Mouse (Mus musculus): ENCODE results near the gene Rnf6.
"Not testable (repeated sequence)": the region's sequence is repeated elsewhere in the genome, so short reads cannot be mapped to it uniquely, and the experiment has no call there.

Gene Rnf6

DNA sequence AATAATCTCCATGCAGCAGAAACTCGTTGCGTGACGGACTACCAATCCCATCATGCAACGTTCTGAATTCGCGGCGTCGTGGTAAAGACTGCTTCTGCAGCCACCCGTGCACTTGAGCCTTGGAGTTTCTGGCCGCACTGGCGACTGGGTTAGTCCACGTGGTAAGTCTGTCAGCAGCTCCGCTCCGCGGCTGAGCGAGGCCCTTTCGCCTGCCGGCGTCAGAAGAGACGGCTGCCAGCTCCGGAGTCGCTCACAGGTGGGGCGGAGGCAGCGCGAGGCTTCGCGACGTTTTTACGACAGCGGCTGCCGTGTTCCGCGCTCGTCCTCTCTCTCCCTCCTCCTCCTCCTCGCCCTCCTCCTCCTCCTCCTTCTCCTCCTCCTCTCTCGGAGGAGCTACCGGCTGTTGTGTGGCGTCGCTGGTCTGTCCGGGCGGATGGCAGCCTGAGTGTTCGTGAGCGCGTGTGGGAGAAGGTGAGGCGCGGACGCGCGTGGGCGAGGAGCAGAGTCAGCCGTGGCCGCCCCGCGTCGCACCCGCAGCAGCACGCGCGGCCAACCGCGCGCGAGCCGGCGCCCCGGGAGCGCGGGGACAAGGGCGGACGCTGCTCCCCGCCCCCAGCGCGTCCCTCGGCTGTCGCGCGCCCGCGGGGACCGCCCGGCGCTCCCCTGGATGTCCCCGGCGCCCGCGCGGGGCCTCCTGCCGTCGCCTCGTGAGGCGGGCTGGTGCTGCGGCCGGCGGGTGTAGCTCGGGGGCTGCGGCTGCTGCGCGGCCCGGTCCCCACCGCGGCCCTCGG is 9.7 kb upstream of the Rnf6 start, which contains the start of gene Cdk8:
Gene Cdk8, plus strand, starts transcription at position 367 of the 791 bp plus-strand sequence.
- DNase-seq (ENCODE audit: low read depth, low spot score), result peak; percentile 96

DNA sequence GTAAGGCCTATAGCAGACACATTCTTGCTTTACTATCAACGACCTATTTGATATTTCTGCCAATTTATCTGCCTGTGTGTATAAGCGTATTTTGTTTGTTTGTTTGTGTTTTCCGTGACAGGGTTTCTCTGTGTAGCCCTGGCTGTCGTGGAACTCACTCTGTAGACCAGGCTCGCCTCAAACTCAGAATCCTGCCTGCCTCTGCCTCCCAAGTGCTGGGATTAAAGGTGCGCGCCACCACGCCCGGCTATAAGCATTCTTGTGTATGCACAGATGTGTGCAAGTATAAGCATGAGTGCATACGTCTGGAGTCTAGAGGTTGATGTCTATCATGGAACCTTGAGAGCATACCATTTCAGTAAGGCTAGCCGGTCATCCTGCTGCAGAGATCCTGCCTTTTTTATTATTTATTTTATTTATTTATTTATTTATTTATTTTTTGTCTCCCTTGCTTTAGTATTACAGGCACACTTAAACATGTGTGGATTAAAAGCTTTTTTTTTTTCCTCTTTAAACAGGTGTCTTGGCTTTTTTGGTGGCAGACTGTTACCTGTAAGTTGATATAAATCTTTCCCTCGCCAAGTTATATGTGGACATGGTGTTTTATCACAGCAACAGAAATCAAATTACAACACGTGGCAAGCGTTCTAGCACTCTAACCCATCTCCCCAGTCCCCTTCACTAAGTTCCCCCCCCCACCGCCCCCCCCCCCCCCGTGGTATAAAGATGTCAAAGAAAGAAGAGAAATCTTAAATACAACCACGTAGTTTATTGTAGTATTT is 8.7 kb upstream of the Rnf6 start:
- no peak for DNase-seq (ENCODE audit: low read depth, low spot score)

DNA sequence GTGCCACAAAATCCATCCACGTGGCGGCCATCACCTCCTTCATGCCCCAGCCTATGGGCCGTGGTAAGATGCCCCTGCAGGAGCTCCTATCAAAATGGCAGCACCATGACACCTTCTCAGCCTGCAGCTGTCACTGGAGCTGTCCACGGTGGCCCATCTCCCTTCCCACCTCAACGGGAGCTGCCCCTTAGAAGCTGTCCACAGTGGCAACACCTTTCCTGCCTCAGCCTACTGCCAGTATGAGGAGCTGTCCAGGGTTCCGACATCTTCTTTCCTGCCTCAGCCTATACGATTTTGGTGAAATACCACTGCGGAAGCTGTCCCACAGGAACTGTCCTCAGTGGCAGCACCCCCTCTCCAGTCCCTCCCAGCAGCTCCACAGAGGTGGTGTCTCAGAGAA is 6.1 kb upstream of the Rnf6 start:
- no peak for DNase-seq (ENCODE audit: low read depth, low spot score)

DNA sequence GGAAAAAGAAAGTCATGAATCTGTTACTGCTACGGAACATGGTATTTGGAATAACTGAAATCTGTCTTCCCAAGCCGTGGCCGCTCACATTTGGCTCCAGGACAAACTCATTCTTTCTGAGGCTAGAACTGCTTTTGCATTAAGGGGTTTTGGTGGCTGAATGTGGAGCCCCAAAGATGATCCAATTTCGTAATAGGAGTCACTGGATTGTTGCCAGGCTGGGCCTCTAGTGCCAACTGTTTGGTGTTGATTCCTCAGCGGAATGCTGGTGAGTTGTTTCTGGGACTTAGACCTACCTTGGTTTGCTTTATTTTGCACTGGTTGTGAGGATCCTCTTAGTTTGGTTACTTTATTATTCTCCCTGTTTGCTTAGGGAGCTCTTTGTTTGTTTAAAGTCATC is 2.4 kb upstream of the Rnf6 start:
- no peak for DNase-seq (ENCODE audit: low read depth, low spot score)

DNA sequence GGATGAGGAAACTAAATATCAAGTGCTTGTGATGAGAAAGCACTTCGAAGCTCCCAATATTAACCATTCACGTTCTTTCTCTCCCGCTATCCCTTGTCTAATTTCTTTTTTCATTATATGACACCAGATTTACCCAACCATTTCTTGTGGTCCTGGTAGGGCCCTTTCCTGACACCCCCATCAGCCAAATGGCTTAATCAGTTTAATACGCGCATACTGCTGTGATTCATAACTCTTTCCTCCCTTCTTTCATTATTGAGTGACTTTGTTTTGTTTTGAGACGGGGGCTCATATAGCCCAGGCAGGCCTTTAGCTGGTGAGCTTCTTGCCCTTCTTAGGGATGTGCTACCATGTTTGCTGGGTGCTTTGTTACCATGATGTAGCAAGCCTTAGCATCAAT is 367 bp upstream of the Rnf6 start:
- no peak for DNase-seq (ENCODE audit: low read depth, low spot score)

DNA sequence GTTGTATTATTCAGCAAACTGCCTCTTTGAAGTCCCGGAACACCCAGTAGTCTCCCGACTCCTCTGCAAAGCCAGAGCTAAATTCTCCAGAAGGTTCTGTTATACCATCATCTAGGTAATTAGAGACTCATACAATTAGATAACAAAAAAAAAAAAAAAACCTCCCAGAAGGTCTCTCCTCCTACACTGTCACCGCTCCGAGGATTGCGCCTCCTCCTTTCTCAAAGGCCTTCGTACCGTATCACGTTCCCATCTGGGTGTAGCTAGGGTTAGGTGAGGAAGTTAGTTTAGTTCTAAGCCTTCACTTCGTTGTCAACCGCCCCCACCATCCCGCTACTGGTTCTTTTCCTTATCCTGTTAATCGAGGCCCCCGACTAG is 865 bp downstream of the Rnf6 start:
- no peak for DNase-seq (ENCODE audit: low read depth, low spot score)

DNA sequence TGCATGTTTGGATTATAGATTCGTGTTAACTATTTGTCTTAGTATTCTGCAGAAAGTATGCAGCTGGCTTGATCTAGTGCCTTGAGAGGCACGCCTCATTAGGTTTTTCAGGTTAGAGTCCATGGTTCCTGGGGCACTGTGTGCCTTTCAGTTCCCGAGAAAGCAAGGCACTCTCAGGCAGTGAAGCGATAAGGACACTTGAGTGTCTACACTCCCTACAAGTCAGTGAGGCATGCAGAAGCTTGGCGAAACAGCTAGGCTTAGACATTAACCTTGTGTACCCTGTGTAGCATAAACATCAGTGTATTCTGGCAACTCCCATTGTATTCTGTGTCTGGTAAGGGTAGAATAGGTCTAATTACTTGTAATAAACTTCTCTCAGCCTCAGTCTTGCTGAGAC is 15.8 kb downstream of the Rnf6 start:
- DNase-seq (ENCODE audit: low read depth, low spot score), result no peak

DNA sequence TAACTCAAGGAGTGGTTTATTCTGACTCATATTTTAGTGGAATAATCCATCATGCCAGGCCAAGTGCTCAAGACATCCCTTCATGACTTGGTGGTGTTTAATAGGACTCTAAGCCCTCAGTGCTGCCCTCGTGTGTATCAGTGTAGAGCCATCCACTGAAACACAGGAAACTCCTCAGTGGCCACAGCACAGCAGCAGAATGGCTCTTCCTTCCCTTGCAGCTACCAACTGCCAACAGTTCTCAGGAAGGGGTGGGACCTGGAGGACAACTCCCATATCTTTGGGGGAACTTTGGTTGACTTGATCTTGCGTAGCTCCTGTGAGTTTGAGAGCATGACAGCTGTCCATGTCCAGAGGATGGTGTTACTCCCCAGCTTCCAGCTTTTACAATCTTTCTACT is 17.4 kb downstream of the Rnf6 start:
- DNase-seq (ENCODE audit: low read depth, low spot score), result no peak

DNA sequence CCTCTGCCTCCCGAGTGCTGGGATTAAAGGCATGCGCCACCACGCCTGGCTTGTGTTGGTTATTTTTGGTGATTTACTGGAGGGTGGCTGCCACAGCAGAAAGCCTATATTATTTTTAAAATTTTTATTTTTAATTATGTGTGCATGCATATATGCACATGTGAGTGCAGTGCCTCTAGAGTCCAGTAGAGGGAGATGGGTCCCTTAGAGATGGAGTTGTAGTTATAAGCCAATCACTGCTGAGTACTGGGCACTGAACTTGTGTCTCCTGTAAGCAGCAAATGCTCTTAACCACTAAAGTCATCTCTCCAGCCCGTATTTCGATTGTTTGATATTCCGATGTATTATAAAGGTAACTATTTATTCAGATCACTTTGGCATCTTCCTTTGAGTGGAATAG is 20.8 kb downstream of the Rnf6 start:
- DNase-seq (ENCODE audit: low read depth, low spot score), result no peak

DNA sequence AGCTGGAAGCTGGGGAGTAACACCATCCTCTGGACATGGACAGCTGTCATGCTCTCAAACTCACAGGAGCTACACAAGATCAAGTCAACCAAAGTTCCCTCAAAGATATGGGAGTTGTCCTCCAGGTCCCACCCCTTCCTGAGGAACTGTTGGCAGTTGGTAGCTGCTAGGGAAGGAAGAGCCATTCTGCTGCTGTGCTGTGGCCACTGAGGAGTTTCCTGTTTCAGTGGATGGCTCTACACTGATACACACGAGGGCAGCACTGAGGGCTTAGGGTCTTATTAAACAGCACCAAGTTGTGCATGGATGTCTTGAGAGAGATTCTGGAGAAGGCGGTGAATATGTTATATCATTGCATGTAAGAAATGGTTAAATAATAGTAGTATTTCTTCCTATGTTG is 21.8 kb downstream of the Rnf6 start:
- DNase-seq (ENCODE audit: low read depth, low spot score), result no peak

DNA sequence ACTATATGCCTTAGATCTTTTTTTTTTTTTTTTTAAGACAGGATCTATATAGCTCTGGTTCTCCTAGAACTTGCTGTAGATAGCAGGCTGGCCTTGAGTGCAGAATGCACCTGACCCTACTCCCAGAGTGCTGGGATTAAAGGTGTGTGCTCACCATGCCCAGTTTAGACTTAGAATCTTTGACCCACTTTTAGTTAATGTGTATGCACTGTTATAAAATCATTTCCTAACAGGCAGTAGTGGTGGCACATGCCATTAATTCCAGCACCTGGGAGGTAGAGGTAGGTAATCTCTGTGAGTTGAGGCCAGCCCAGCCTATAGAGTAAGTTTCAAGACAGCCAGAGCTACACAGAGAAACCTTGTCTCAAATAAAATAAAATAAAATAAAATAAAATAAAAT is 22.3 kb downstream of the Rnf6 start:
- DNase-seq (ENCODE audit: low read depth, low spot score), result no peak

DNA sequence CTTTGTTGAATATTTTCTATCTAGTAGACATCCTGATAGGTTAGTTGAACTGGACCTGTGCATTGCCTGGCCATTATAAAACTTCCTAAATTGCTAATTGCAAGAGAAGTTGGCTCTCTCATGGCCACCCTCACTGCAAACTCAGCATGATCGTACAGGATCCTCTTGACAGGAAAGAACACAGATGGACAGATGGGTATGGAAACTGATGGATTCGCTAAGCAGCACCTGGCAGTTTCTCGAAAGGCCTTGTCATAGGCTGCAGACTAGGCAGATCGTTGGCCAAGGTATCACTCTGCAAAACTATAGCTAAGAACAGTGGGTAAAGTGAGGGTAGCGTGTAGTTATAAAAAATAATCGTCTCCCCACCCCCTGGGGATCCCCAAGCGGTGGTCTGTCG is 28.0 kb downstream of the Rnf6 start:
- DNase-seq (ENCODE audit: low read depth, low spot score), result no peak

DNA sequence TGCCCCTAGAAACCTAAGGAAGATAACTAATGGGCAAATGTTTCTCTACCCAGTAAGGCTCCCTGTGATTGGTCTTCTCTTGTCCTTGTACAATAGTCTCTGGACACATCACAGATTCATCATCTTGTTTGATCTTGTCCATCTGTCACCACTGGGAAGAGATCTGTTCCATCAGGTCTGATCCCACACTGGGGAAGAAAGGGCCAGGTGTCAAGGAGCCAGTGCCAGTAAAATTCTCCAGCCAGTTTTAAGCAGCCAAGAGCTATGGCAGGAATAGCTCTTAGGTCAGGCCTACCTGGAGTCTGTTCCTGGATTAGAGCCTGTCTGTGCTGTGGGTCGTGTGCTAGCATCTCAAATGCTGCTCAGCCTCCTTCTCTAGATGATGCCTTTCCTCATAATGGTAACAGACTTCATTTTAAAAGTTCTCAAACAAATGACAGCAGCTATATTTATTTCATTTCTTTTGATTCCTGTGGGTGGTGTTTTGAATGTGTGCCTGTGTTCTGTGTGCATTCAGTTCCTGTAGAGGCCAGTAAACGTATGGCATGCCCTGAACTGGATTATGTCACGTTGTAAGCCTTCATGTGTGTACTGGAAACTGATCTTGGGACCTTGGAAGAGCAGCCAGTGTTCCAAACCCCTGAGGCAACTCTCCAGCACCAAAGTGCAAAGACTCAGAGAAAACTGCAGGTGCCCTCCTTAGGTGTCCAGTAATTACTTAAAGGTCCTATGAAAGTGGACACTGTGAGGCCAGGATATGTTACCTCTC is 30.7 kb downstream of the Rnf6 start:
- DNase-seq (ENCODE audit: low read depth, low spot score), result no peak

DNA sequence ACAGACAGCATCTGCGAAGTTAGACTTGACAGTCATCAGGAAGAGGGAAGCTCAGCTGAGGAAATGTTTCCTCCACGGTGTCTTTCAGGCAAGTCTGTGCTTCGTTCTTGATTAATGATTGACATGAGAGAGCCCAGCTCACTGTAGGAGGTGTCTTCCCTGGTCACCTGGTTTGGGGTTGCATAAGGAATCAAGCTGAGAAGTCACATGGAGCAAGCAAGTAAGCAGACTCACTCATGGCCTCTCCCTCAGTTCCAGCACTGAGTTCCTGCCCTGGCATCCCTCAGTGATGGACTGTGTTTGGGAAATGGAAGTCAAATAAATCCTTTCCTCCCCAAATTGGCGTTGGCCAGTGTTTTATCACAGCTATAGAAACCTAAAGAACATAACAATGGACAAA is 31.3 kb downstream of the Rnf6 start:
- DNase-seq (ENCODE audit: low read depth, low spot score), result no peak

DNA sequence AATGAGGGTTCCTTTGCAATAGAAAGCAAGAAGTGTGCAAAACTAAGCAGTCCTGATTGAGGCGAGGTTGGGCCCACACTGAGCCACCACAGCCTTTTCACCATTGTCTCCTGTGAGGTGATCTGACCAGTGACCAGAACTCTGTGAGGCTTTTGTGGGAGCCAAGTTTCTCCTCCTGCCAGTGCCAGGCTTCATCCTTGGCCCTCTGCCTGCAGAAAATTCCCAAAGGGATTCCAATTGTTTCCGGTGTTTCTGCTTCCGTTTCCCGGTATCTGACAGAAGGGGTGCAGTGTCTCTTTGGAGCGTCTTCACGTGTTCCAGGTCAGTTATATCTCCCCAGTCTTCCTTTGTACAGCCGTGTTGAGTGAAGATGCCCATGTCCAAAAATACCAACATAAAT is 32.6 kb downstream of the Rnf6 start:
- DNase-seq (ENCODE audit: low read depth, low spot score), result no peak

DNA sequence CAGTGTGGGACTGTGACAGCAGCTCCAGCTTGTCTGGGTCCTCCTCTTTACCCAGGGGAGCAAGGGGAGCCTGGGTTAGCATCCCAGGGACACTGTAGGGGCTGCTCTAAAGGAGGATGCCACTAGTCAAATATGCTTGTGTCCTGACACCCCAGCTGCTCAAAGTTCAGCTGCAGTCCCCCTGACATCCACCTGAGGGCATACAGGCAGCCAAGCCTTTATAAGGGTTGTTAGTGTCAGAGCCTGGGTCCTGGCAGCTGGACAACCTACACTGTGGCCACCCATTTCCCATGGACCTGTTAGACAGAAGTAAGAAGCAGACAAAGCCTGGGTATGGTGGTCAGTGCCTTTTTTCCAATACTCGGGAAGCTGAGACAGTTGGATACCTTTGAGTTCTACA is 33.2 kb downstream of the Rnf6 start:
- DNase-seq (ENCODE audit: low read depth, low spot score), result no peak

DNA sequence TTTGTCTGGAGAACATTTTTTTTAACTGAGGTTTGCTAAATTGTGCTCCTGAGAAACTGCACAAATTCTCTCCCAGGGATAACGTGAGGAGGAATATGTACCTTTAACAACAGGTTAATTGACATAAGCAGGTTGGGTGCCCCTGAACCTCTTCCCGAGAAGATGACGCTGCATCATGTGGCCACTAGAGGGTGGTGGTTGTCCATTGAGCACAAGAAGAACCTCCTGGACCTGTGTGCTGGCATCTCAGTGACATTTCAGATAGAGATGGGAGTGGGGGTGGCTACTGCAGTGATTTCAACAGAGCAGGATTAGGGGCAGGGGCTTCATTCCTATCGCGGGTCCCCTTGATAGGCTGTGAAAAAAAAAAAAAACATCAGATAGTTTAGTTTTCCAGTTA is 33.9 kb downstream of the Rnf6 start:
- peak; percentile 54 for DNase-seq (ENCODE audit: low read depth, low spot score)

DNA sequence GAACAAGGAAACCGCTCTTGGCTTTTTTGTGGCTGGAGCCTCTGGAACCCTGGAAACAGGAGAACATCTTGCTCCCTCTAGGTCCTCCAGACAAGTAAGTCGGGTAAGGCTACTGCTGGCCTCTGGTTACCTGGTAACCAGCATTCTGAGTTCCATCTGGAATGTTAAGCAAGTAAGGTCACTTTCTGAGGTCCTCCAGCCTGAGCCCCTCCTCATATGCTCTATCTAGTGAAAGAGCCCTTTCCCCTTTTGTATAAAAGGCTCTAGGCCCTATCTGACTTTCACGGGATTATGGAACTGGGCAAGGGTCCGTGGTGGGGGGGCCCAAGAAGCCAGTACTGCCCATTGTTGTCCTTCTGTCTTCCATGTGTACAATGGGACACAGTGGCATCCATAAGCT is 36.2 kb downstream of the Rnf6 start, which contains the start of gene 1700001J03Rik:
Gene 1700001J03Rik, minus strand, starts transcription at position 101 of the 400 bp plus-strand sequence.
- not testable (repeated sequence) for DNase-seq (ENCODE audit: low read depth, low spot score)

DNA sequence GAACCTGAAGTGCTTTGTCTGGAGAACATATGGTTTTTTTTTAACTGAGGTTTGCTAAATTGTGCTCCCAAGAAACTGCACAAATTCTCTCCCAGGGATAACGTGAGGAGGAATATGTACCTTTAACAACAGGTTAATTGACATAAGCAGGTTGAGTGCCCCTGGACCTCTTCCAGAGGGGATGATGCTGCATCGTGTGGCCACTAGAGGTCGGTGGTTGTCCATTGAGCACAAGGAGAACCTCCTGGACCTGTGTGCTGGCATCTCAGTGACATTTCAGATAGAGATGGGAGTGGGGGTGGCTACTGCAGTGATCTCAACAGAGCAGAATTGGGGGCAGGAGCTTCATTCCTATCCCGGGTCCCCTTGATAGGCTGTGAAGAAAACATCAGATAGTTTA is 48.6 kb downstream of the Rnf6 start:
- DNase-seq (ENCODE audit: low read depth, low spot score), result not testable (repeated sequence)

DNA sequence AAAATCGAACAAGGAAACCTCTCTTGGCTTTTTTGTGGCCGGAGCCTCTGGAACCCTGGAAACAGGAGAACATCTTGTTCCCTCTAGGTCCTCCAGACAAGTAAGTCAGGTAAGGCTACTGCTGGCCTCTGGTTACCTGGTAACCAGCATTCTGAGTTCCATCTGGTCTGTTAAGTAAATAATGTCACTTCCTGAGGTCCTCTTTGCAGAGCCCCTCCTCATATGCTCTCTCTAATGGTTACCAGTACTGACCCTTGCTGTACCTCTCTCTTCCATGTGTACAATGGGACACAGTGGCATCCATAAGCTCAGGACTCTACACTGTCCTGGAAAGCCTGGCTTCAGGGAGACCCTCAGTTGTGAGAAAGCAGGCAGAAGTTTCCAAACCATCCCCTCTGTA is 50.7 kb downstream of the Rnf6 start, which contains the start of gene Gm6309:
Gene Gm6309, minus strand, starts transcription at position 101 of the 400 bp plus-strand sequence.
- DNase-seq (ENCODE audit: low read depth, low spot score), result not testable (repeated sequence)

DNA sequence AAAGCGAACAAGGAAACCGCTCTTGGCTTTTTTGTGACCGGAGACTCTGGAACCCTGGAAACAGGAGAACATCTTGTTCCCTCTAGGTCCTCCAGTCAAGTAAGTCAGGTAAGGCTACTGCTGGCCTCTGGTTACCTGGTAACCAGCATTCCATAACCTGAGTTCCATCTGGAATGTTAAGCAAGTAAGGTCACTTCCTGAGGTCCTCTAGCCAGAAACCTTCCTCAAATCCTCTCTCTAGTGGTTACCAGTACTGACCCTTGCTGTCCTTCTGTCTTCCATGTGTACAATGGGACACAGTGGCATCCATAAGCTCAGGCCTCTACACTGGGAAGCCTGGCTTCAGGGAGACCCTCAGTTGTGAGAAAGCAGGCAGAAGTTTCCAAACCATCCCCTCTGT is 60.9 kb downstream of the Rnf6 start, which contains the start of gene Gm5565:
Gene Gm5565, minus strand, starts transcription at position 101 of the 400 bp plus-strand sequence.
- DNase-seq (ENCODE audit: low read depth, low spot score), result not testable (repeated sequence)
